Comparison of ENCODE assay signal across 21 mouse cellular contexts in genomic region chr17:57278537-57278936, GRCm38 (mm10). TPM values are rescaled to one million over a fixed set of nuclear protein-coding genes. Genes with fewer than 3 reads are reported as not detected.
DNase-seq lines count a peak whose midpoint lies in the region; ATAC-seq and TF ChIP-seq lines count a peak whose summit lies in the region.
"Had no signal": no experiment of that assay in that cellular context is flagged by ENCODE, and none has a peak within 500 bp of the region (broad histone marks: within the 10 kb centered on the region; RNA-seq: fewer than 3 reads in every experiment).

No protein-coding gene starts in this region.

- DNase-seq in liver, embryonic 11.5 days (ENCODE audit: low spot score): no peak
- no peak for DNase-seq in liver
- no peak for DNase-seq in thymus, adult 2 months
- no peak for DNase-seq in thymus, postnatal 14 days
- DNase-seq in T-cell, adult 2 months (ENCODE audit: low spot score): no peak
- no peak for DNase-seq in left cerebral cortex, adult 11 months (ENCODE audit: low spot score)
- DNase-seq: kidney, adult 9 months; kidney, postnatal 14 days; layer of hippocampus, adult 9-11 months; left cerebral cortex, postnatal 4 days; midbrain, embryonic 14.5 days had no signal

- H3K27me3 ChIP-seq in liver, embryonic 11.5 days (replicated peaks; ENCODE audit: control insufficient read depth, insufficient read depth, low read length): peaks cover 23% of the 10 kb centered on the region
- H3K27me3 ChIP-seq in thymus, adult 2 months (ENCODE audit: control insufficient read depth, insufficient read depth, low read length): no peaks in the 10 kb centered on the region; the same call in 1 of the 2 replicates
- peaks cover 34% of the 10 kb centered on the region for H3K27me3 ChIP-seq in liver, embryonic 12.5 days (replicated peaks)
- H3K27me3 ChIP-seq: intestine, embryonic 15.5 days had no signal

- H3K4me2 ChIP-seq in liver, embryonic 11.5 days: peak overlapping the region; percentile 72
- H3K4me2 ChIP-seq in liver, embryonic 12.5 days: peak overlapping the region; percentile 67
- H3K4me2 ChIP-seq: forebrain, embryonic 13.5 days; heart, embryonic 11.5 days; intestine, embryonic 15.5 days; limb, embryonic 15.5 days; neural tube, embryonic 12.5 days had no signal

- H3K36me3 ChIP-seq in liver, embryonic 11.5 days (ENCODE audit: control insufficient read depth, insufficient read depth, low read length): no peaks in the 10 kb centered on the region
- no peaks in the 10 kb centered on the region for H3K36me3 ChIP-seq in thymus, adult 2 months (ENCODE audit: control insufficient read depth, insufficient read depth, low read length)
- no peaks in the 10 kb centered on the region for H3K36me3 ChIP-seq in liver, embryonic 12.5 days
- no peaks in the 10 kb centered on the region; the same call in 1 of the 2 replicates for H3K36me3 ChIP-seq in macrophage (ENCODE audit: inconsistent target)
- H3K36me3 ChIP-seq: hindbrain, embryonic 10.5 days; intestine, embryonic 15.5 days; limb, embryonic 15.5 days; neural tube, embryonic 12.5 days had no signal

- WGBS in liver, embryonic 11.5 days: 42% methylated on average over 2 of the region's 2 CpGs
- WGBS in thymus, adult 2 months: 13% methylated on average over 2 of the region's 2 CpGs
- WGBS in liver, embryonic 12.5 days (ENCODE audit: insufficient replicate concordance): 35% methylated on average over 2 of the region's 2 CpGs
- 17% methylated on average over 2 of the region's 2 CpGs for WGBS in macrophage (ENCODE audit: missing documents)

- H3K4me3 ChIP-seq in liver, embryonic 11.5 days (ENCODE audit: low read depth, low read length): peak overlapping the region; percentile 51; the same call in 1 of the 2 replicates
- peak overlapping the region; percentile 91; the same call in 1 of the 2 replicates for H3K4me3 ChIP-seq in thymus, adult 2 months (ENCODE audit: control insufficient read depth, insufficient read depth, low read length)
- H3K4me3 ChIP-seq in liver, embryonic 12.5 days: peak overlapping the region; percentile 51
- no peak overlapping the region for H3K4me3 ChIP-seq in macrophage (ENCODE audit: inconsistent target)
- H3K4me3 ChIP-seq: forebrain, embryonic 13.5 days; hindbrain, embryonic 10.5 days; limb, embryonic 15.5 days; neural tube, embryonic 12.5 days had no signal

- H3K9ac ChIP-seq in liver, embryonic 11.5 days (ENCODE audit: low read depth, low read length): no peak overlapping the region
- 0 out of 2 replicates have a peak overlapping the region, but pooled peaks have one; percentile 61 for H3K9ac ChIP-seq in liver, embryonic 12.5 days
- H3K9ac ChIP-seq: forebrain, embryonic 13.5 days; intestine, embryonic 15.5 days; limb, embryonic 15.5 days; neural tube, embryonic 12.5 days had no signal

- no peak for TF ChIP-seq POLR2A in thymus, adult 2 months (IDR thresholded peaks at IDR 0.05; ENCODE audit: control insufficient read depth, extremely low read depth, insufficient read depth, low read length, poor library complexity)

- peaks cover 10% of the 10 kb centered on the region for H3K4me1 ChIP-seq in liver, embryonic 11.5 days (replicated peaks; ENCODE audit: control insufficient read depth, insufficient read depth, low read length)
- peaks cover 44% of the 10 kb centered on the region for H3K4me1 ChIP-seq in thymus, adult 2 months (replicated peaks; ENCODE audit: control insufficient read depth, insufficient read depth, low read length)
- H3K4me1 ChIP-seq in liver, embryonic 12.5 days: peaks cover 46% of the 10 kb centered on the region

- TF ChIP-seq CTCF in thymus, adult 2 months (IDR thresholded peaks at IDR 0.05; ENCODE audit: borderline replicate concordance, control insufficient read depth, extremely low read depth, insufficient read depth, low read length, poor library complexity): no peak

- no peak for ATAC-seq in liver, embryonic 11.5 days (replicated peaks; ENCODE audit: low FRiP score)
- ATAC-seq in liver, embryonic 12.5 days: no peak
- ATAC-seq: forebrain, embryonic 13.5 days; hindbrain, embryonic 16.5 days; intestine, embryonic 15.5 days had no signal

- no peak overlapping the region for H3K27ac ChIP-seq in liver, embryonic 11.5 days (ENCODE audit: low read depth, low read length)
- peak overlapping the region; percentile 70 for H3K27ac ChIP-seq in thymus, adult 2 months (ENCODE audit: control insufficient read depth, insufficient read depth, low read length)
- H3K27ac ChIP-seq in liver, embryonic 12.5 days: no peak overlapping the region
- peak overlapping the region; percentile 97 for H3K27ac ChIP-seq in macrophage
- H3K27ac ChIP-seq: forebrain, embryonic 13.5 days; hindbrain, embryonic 10.5 days; intestine, embryonic 15.5 days; left cerebral cortex, adult 2 months; limb, embryonic 15.5 days; neural tube, embryonic 12.5 days had no signal

- no peaks in the 10 kb centered on the region for H3K9me3 ChIP-seq in liver, embryonic 11.5 days (ENCODE audit: control insufficient read depth, low read length)
- H3K9me3 ChIP-seq in liver, embryonic 12.5 days (replicated peaks): no peaks in the 10 kb centered on the region
- H3K9me3 ChIP-seq: forebrain, embryonic 13.5 days; hindbrain, embryonic 10.5 days; intestine, embryonic 15.5 days; limb, embryonic 15.5 days; neural tube, embryonic 12.5 days had no signal

- peaks cover 60% of the 10 kb centered on the region for H3K79me2 ChIP-seq in macrophage (ENCODE audit: inconsistent target)

RNA-seq across cellular contexts. Expression of gene Vav1, which starts 0.4 kb away (rescaled TPM):
- polyA plus RNA-seq in liver, embryonic 11.5 days (2014; fragmentation: Nextera tagmentation; extraction: Ambion mirVana): 18.7 and 20.6 TPM in 2 replicates
- 131 and 137 TPM in 2 replicates for polyA plus RNA-seq in thymus, adult 2 months (2012; rRNA removed)
- polyA plus RNA-seq in liver, embryonic 12.5 days (2016; fragmentation: Nextera tagmentation; extraction: Ambion mirVana): 14.2 and 14.3 TPM in 2 replicates
- total RNA-seq in macrophage (2018; cell fraction: chromatin; rRNA removed): 100 to 1,000 TPM; 144 to 640 (median 355) TPM
- 100 to 1,000 TPM in 25 of 26 experiments, 10 to 100 TPM in 1; 97.9 to 300 (median 165) TPM for total RNA-seq in macrophage (2018; cell fraction: cytosol; rRNA removed)
- total RNA-seq in macrophage (2018; cell fraction: nucleus; rRNA removed): 100 to 1,000 TPM; 118 to 364 (median 250) TPM
- polyA plus RNA-seq in macrophage (2018): 91.4 to 144 TPM (median 106 TPM) in 3 replicates

RNA-seq across cellular contexts. Expression of gene Trip10, which starts 29.3 kb away (rescaled TPM):
- 25.5 and 25.9 TPM in 2 replicates for polyA plus RNA-seq in liver, embryonic 11.5 days (2014; fragmentation: Nextera tagmentation; extraction: Ambion mirVana)
- 10.6 and 14.8 TPM in 2 replicates for polyA plus RNA-seq in thymus, adult 2 months (2012; rRNA removed)
- polyA plus RNA-seq in liver, embryonic 12.5 days (2016; fragmentation: Nextera tagmentation; extraction: Ambion mirVana): 14.7 and 15.3 TPM in 2 replicates
- total RNA-seq in macrophage (2018; cell fraction: chromatin; rRNA removed): 100 to 1,000 TPM in 5 of 26 experiments, 10 to 100 TPM in 21; 14.3 to 357 (median 42.1) TPM
- total RNA-seq in macrophage (2018; cell fraction: cytosol; rRNA removed): 10 to 100 TPM in 17 of 26 experiments, 1 to 10 TPM in 9; 5.2 to 56.0 (median 15.0) TPM
- 100 to 1,000 TPM in 3 of 26 experiments, 10 to 100 TPM in 19, 1 to 10 TPM in 4; 8.2 to 261 (median 20.5) TPM for total RNA-seq in macrophage (2018; cell fraction: nucleus; rRNA removed)
- 16.5 to 20.2 TPM (median 17.0 TPM) in 3 replicates for polyA plus RNA-seq in macrophage (2018)

RNA-seq across cellular contexts. Expression of gene Gpr108, which starts 30.3 kb away (rescaled TPM):
- polyA plus RNA-seq in liver, embryonic 11.5 days (2014; fragmentation: Nextera tagmentation; extraction: Ambion mirVana): 26.5 and 30.7 TPM in 2 replicates
- 62.4 and 63.9 TPM in 2 replicates for polyA plus RNA-seq in thymus, adult 2 months (2012; rRNA removed)
- 18.2 and 18.4 TPM in 2 replicates for polyA plus RNA-seq in liver, embryonic 12.5 days (2016; fragmentation: Nextera tagmentation; extraction: Ambion mirVana)
- 10 to 100 TPM; 24.7 to 90.1 (median 45.8) TPM for total RNA-seq in macrophage (2018; cell fraction: chromatin; rRNA removed)
- 10 to 100 TPM; 34.9 to 64.9 (median 53.9) TPM for total RNA-seq in macrophage (2018; cell fraction: cytosol; rRNA removed)
- total RNA-seq in macrophage (2018; cell fraction: nucleus; rRNA removed): 10 to 100 TPM; 41.5 to 96.3 (median 60.9) TPM
- 44.3 to 68.7 TPM (median 50.3 TPM) in 3 replicates for polyA plus RNA-seq in macrophage (2018)

RNA-seq across cellular contexts. Expression of gene C3, which starts 50.6 kb away (rescaled TPM):
- polyA plus RNA-seq in liver, embryonic 11.5 days (2014; fragmentation: Nextera tagmentation; extraction: Ambion mirVana): 71.7 and 82.8 TPM in 2 replicates
- 139 and 152 TPM in 2 replicates for polyA plus RNA-seq in thymus, adult 2 months (2012; rRNA removed)
- 95.1 and 100 TPM in 2 replicates for polyA plus RNA-seq in liver, embryonic 12.5 days (2016; fragmentation: Nextera tagmentation; extraction: Ambion mirVana)
- 100 to 1,000 TPM in 15 of 26 experiments, 10 to 100 TPM in 7, 1 to 10 TPM in 4; 3.9 to 776 (median 193) TPM for total RNA-seq in macrophage (2018; cell fraction: chromatin; rRNA removed)
- 100 to 1,000 TPM in 15 of 26 experiments, 10 to 100 TPM in 11; 11.1 to 560 (median 171) TPM for total RNA-seq in macrophage (2018; cell fraction: cytosol; rRNA removed)
- total RNA-seq in macrophage (2018; cell fraction: nucleus; rRNA removed): 100 to 1,000 TPM in 21 of 26 experiments, 10 to 100 TPM in 5; 12.5 to 881 (median 340) TPM
- polyA plus RNA-seq in macrophage (2018): 15.9 to 57.7 TPM (median 40.8 TPM) in 3 replicates

Comparison
In these comparisons a context has a peak if more than half of its experiments do, and no peak if none do; other contexts are left out.
1. H3K27ac ChIP-seq: peak in thymus, adult 2 months (single experiment) and macrophage (single experiment); none in liver, embryonic 11.5 days (single experiment) and liver, embryonic 12.5 days (single experiment).